Mouse (Mus musculus): Measurements from ENCODE around the gene Bspry. TPM values are rescaled to one million over a fixed set of nuclear protein-coding genes. Genes with fewer than 3 reads are reported as not detected.
"Not testable (repeated sequence)": the region's sequence is repeated elsewhere in the genome, so short reads cannot be mapped to it uniquely, and the experiment has no call there.

The Bspry gene
- total and polyA plus RNA-seq, 2 experiments from 2014 or later, result 0.84 to 1.5 TPM

- Histone ChIP-seq H3K27ac (ENCODE audit: low read depth, low read length) (no peak overlapping the region), H3K36me3 (ENCODE audit: insufficient read depth, low read length) (no peaks in the 10 kb centered on the region), H3K9me3 (ENCODE audit: low read length) (no peaks in the 10 kb centered on the region), H3K4me2 (ENCODE audit: low read depth, low read length, poor library complexity, severe bottlenecking) (no peak overlapping the region), H3K4me3 (ENCODE audit: low read depth, low read length) (no peak overlapping the region), H3K9ac (replicated peaks; ENCODE audit: low read length, poor library complexity, severe bottlenecking) (no peak overlapping the region), H3K27me3 (ENCODE audit: insufficient read depth, low read length) (0 out of 2 replicates have a peak, but pooled peaks cover 4% of the 10 kb centered on the region), H3K4me1 (ENCODE audit: insufficient read depth, low read length) (no peaks in the 10 kb centered on the region)
- no peak for DNase-seq (ENCODE audit: low spot score)
- no peak for TF ChIP-seq CTCF (IDR thresholded peaks at IDR 0.05)
- WGBS, result 92% methylated on average over 2 of the region's 2 CpGs
- no peak for ATAC-seq (ENCODE audit: low FRiP score)
These were observed 4.7 kb upstream of the Bspry start for GRCm38 (mm10) chr4:62475131-62475530.

DNA sequence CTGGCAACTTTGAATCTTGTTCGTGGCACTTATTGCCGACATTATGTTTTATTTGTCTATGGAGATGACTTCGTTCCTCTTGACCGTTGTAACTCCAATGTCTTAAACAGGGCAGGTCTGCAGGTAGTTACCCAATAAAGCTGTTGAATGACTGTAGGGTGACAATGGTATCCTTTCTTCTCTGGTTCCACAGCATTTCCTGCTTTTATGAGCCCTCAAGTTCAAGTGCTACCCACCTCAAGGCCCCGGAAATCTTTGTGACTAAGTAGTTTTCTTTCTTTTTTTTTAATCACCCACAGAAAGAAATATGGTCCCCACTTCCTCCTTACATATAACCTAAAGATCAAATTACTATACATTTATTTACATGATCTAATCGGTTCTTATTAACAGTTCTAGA is 4.1 kb upstream of the Bspry start:
- Histone ChIP-seq H3K4me3 (ENCODE audit: low read depth, low read length) (no peak overlapping the region), H3K4me1 (ENCODE audit: insufficient read depth, low read length) (no peaks in the 10 kb centered on the region), H3K9ac (replicated peaks; ENCODE audit: low read length, poor library complexity, severe bottlenecking) (no peak overlapping the region), H3K9me3 (ENCODE audit: low read length) (no peaks in the 10 kb centered on the region), H3K27ac (ENCODE audit: low read depth, low read length) (no peak overlapping the region), H3K27me3 (ENCODE audit: insufficient read depth, low read length) (0 out of 2 replicates have a peak, but pooled peaks cover 4% of the 10 kb centered on the region), H3K4me2 (ENCODE audit: low read depth, low read length, poor library complexity, severe bottlenecking) (no peak overlapping the region), H3K36me3 (ENCODE audit: insufficient read depth, low read length) (no peaks in the 10 kb centered on the region)
- TF ChIP-seq CTCF (IDR thresholded peaks at IDR 0.05), result no peak
- no peak for DNase-seq (ENCODE audit: low spot score)
- WGBS, result 93% methylated on average over 6 of the region's 6 CpGs
- ATAC-seq (ENCODE audit: low FRiP score), result no peak

DNA sequence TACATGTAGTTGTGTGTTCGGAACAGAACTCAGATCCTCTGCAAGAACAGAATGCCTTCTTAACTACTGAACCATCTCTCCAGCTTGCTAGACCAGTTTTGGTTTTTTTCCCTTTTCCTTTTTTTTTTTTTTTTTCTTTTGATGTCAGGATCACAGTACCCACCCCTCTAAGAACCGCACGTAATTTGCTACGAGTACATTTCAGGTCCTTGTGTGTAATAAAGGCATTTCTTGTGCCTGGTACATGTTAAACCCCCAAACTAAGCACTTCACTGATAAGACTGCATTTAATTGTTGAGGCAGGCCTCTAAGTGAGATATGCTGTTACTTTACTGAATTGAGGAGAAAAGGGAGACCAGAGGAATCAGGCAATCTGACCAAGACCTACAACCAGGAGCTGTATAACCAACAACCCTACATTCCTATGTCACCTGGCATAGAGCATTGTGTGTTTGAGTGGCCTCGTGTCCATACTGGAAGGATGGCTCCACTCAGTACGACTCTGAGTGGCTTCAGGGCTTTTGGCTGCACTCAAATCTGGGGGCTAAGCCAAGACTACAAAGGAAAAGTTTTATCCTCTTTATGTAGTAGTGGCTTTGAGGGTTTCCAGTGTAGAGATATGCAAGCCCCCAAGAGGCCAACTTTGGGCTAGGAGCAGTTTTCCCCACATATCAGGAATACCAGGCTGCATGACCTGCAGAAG is 2.2 kb upstream of the Bspry start:
- Histone ChIP-seq H3K9me3 (ENCODE audit: low read length) (no peaks in the 10 kb centered on the region), H3K4me3 (ENCODE audit: low read depth, low read length) (no peak overlapping the region), H3K36me3 (ENCODE audit: insufficient read depth, low read length) (no peaks in the 10 kb centered on the region), H3K27ac (ENCODE audit: low read depth, low read length) (no peak overlapping the region), H3K27me3 (ENCODE audit: insufficient read depth, low read length) (0 out of 2 replicates have a peak, but pooled peaks cover 4% of the 10 kb centered on the region), H3K9ac (replicated peaks; ENCODE audit: low read length, poor library complexity, severe bottlenecking) (no peak overlapping the region), H3K4me2 (ENCODE audit: low read depth, low read length, poor library complexity, severe bottlenecking) (no peak overlapping the region), H3K4me1 (ENCODE audit: insufficient read depth, low read length) (no peaks in the 10 kb centered on the region)
- WGBS, result 83% methylated on average over 6 of the region's 6 CpGs
- DNase-seq (ENCODE audit: low spot score), result no peak
- no peak for TF ChIP-seq CTCF (IDR thresholded peaks at IDR 0.05)
- ATAC-seq (ENCODE audit: low FRiP score), result no peak

DNA sequence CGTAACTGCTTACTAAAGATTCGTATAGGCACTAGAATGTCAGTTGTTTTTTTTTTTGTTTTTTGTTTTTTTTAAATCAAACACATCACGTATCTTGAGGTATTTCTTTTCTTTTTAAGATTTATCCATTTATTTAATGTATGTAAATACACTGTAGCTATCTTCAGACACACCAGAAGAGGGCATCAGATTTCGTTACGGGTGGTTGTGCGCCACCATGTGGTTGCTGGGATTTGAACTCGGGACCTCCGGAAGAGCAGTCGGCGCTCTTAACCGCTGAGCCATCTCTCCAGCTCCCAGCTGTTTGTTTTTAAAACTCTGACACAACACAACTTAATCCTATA is 288 bp upstream of the Bspry start:
- DNase-seq (ENCODE audit: low spot score); ATAC-seq (ENCODE audit: low FRiP score); H3K9me3 ChIP-seq (ENCODE audit: low read length); H3K27me3 ChIP-seq (ENCODE audit: insufficient read depth, low read length); H3K4me1 ChIP-seq (ENCODE audit: insufficient read depth, low read length); H3K27ac ChIP-seq (ENCODE audit: low read depth, low read length); H3K36me3 ChIP-seq (ENCODE audit: insufficient read depth, low read length): not testable (repeated sequence)
- H3K9ac ChIP-seq (replicated peaks; ENCODE audit: low read length, poor library complexity, severe bottlenecking), result peak overlapping the region; percentile 46
- 15% methylated on average over 11 of the region's 11 CpGs for WGBS
- H3K4me3 ChIP-seq (ENCODE audit: low read depth, low read length), result peak overlapping the region; percentile 41
- H3K4me2 ChIP-seq (ENCODE audit: low read depth, low read length, poor library complexity, severe bottlenecking), result peak overlapping the region; percentile 78
- TF ChIP-seq CTCF (IDR thresholded peaks at IDR 0.05), result peak; percentile 77

DNA sequence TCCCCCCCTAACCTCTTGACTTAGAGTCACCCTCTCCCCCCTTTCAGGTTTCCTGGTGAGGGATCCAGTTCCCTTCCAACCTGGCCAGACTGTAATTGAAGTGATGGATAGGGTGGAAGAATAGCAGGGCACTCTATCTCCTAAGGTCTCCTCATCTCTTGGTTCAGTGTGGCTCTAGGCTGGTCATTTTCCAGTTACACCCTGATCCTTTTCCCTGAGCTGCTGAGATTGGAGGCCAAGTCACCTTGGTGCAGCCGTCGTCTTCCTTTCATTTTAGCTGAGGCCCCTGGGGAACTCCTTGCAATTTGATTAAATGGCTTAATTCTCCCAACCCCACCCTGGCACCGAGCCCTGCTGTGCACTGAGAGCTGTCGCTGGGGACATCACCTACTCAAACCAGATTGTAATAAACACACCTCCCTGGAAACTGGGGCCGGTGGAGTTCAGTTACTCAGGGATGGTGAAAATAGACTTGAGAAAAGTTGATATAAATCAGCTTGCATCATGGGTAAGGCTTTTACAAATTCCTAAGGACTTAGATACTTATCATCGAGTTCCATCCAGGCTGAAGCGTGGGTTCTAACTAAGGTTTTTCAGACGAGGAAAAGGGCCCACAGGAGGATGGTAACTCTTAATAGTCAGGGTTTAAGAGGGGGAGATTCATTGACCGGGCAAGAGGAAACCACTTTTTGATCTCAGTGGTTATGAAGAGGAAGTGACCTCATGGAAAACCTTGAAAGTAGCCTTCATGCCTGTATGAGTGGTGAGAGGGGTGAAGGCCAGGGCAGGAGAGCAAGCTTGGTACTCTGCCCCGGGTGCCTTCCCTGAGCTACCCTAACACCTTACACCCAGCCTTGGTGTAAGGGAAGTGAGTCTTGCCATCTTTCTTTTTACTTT is 1.1 kb downstream of the Bspry start:
- H3K4me1 ChIP-seq (ENCODE audit: insufficient read depth, low read length), result no peaks in the 10 kb centered on the region
- no peak overlapping the region for H3K9ac ChIP-seq (replicated peaks; ENCODE audit: low read length, poor library complexity, severe bottlenecking)
- no peak overlapping the region for H3K27ac ChIP-seq (ENCODE audit: low read depth, low read length)
- no peak overlapping the region for H3K4me2 ChIP-seq (ENCODE audit: low read depth, low read length, poor library complexity, severe bottlenecking)
- 0 out of 2 replicates have a peak, but pooled peaks cover 4% of the 10 kb centered on the region for H3K27me3 ChIP-seq (ENCODE audit: insufficient read depth, low read length)
- peak; percentile 21; the same call in 1 of the 2 replicates for ATAC-seq (ENCODE audit: low FRiP score)
- no peak overlapping the region for H3K4me3 ChIP-seq (ENCODE audit: low read depth, low read length)
- 46% methylated on average over 10 of the region's 10 CpGs for WGBS
- no peak for DNase-seq (ENCODE audit: low spot score)
- TF ChIP-seq CTCF (IDR thresholded peaks at IDR 0.05), result no peak
- H3K9me3 ChIP-seq (ENCODE audit: low read length), result no peaks in the 10 kb centered on the region
- no peaks in the 10 kb centered on the region for H3K36me3 ChIP-seq (ENCODE audit: insufficient read depth, low read length)

DNA sequence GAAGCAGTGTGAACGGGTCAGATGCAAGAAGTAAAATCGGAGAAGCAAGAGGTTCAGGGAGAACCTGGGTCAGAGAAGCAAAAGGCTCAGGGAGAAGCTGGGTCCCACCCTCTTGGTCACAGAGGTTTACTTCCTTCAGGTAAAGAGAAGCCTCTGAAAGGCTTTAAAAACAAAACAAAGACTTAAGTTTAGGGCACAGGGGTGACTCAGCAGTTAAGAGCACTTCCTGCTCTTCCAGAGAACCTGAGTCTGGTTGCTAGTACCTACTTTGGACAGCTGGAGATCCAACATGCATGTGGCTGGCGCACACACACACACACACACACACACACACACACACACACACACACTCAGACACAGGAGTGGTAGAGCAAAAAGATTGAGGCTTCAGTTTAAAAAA is 5.1 kb downstream of the Bspry start:
- Histone ChIP-seq H3K27ac (ENCODE audit: low read depth, low read length) (no peak overlapping the region), H3K9me3 (ENCODE audit: low read length) (no peaks in the 10 kb centered on the region), H3K9ac (replicated peaks; ENCODE audit: low read length, poor library complexity, severe bottlenecking) (no peak overlapping the region), H3K4me2 (ENCODE audit: low read depth, low read length, poor library complexity, severe bottlenecking) (no peak overlapping the region), H3K27me3 (ENCODE audit: insufficient read depth, low read length) (no peaks in the 10 kb centered on the region), H3K4me1 (ENCODE audit: insufficient read depth, low read length) (no peaks in the 10 kb centered on the region), H3K36me3 (ENCODE audit: insufficient read depth, low read length) (no peaks in the 10 kb centered on the region), H3K4me3 (ENCODE audit: low read depth, low read length) (no peak overlapping the region)
- DNase-seq (ENCODE audit: low spot score) (no peak), ATAC-seq (ENCODE audit: low FRiP score) (no peak)
- TF ChIP-seq CTCF (IDR thresholded peaks at IDR 0.05), result no peak
- WGBS, result 81% methylated on average over 3 of the region's 3 CpGs

Measured in midbrain, postnatal 0 days (tissue).